Mouse (Mus musculus): ENCODE measurements around the gene Zbtb37. TPM values are rescaled to one million over a fixed set of nuclear protein-coding genes. Genes with fewer than 3 reads are reported as not detected.
"Not testable (repeated sequence)": the region's sequence is repeated elsewhere in the genome, so short reads cannot be mapped to it uniquely, and the experiment has no call there.

The Zbtb37 gene
- polyA plus RNA-seq, 1 experiment from 2014 or later = 9.3 TPM

DNA sequence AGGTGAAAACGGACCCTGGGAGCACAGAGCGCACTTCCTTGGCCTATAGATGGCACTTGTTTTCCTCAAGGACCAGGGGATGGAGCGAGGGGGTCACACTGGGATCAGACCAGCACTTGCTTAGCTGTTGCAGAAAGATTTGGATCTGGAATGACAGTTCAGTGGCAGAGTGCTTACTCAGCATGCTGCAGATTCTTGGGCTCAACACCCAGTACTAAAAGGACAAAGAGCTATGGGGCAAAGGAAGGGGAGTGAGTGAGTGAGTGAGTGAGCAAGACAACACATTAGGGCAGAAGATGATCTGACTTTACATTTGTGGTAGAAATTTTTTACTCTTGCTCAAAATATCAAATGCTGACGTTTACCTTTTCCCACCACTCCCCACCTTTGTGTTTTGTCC is 29.7 kb downstream of the Zbtb37 start:
- no peak for DNase-seq (ENCODE audit: low spot score)
- H3K9me3 ChIP-seq (ENCODE audit: control insufficient read depth, low read length) = no peaks in the 10 kb centered on the region
- no peak overlapping the region for H3K9ac ChIP-seq (ENCODE audit: low read length)
- WGBS = 67% methylated on average over 4 of the region's 4 CpGs
- no peak overlapping the region for H3K4me2 ChIP-seq (ENCODE audit: low read depth, severe bottlenecking)
- peaks cover 4% of the 10 kb centered on the region; the same call in 1 of the 2 replicates for H3K36me3 ChIP-seq (ENCODE audit: control insufficient read depth, insufficient read depth, low read length)
- no peak overlapping the region for H3K27ac ChIP-seq (replicated peaks; ENCODE audit: low read depth, low read length)
- no peaks in the 10 kb centered on the region for H3K27me3 ChIP-seq (ENCODE audit: control insufficient read depth, insufficient read depth, low read length)
- no peaks in the 10 kb centered on the region for H3K4me1 ChIP-seq (ENCODE audit: control insufficient read depth, insufficient read depth, low read length)
- ATAC-seq (ENCODE audit: insufficient number of reproducible peaks, low FRiP score, low TSS enrichment, low read depth) = no peak
- no peak overlapping the region for H3K4me3 ChIP-seq (ENCODE audit: low read depth, low read length)

DNA sequence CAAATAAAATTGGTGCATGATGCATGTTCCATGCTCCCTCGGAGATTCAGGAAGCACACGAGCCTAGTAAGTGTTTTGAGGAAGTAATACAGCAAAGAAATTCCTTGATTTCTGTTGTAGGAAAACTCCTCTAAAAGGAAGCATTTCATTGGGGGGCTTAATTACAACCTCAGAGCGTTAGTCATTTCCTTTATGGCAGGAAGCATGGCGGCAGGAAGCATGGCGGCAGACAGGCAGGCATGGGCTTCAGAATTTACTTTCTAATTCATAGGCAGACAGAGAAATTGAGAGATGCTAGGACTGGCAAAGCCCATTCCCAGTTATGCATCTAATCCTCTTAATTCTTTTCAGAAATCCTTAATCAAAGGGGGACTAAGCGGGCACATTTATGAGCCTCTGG is 40.8 kb downstream of the Zbtb37 start:
- DNase-seq (ENCODE audit: low spot score) (no peak), ATAC-seq (ENCODE audit: insufficient number of reproducible peaks, low FRiP score, low TSS enrichment, low read depth) (no peak)
- no peak overlapping the region for H3K4me2 ChIP-seq (ENCODE audit: low read depth, severe bottlenecking)
- H3K36me3 ChIP-seq (ENCODE audit: control insufficient read depth, insufficient read depth, low read length) = no peaks in the 10 kb centered on the region
- H3K4me3 ChIP-seq (ENCODE audit: low read depth, low read length) = no peak overlapping the region
- no peak overlapping the region for H3K27ac ChIP-seq (replicated peaks; ENCODE audit: low read depth, low read length)
- no peaks in the 10 kb centered on the region for H3K4me1 ChIP-seq (ENCODE audit: control insufficient read depth, insufficient read depth, low read length)
- no peaks in the 10 kb centered on the region for H3K27me3 ChIP-seq (ENCODE audit: control insufficient read depth, insufficient read depth, low read length)
- H3K9me3 ChIP-seq (ENCODE audit: control insufficient read depth, low read length) = no peaks in the 10 kb centered on the region
- 82% methylated on average over 6 of the region's 6 CpGs for WGBS
- no peak overlapping the region for H3K9ac ChIP-seq (ENCODE audit: low read length)

DNA sequence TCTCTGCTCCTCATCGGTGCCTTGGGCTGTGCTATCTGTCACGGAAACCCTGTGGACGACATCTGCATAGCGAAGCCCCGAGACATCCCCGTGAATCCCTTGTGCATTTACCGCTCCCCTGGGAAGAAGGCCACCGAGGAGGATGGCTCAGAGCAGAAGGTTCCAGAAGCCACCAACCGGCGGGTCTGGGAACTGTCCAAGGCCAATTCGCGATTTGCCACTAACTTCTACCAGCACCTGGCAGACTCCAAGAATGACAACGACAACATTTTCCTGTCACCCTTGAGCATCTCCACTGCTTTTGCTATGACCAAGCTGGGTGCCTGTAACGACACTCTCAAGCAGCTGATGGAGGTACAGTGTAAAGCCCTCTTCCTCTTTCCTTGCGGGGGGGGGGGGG is 45.3 kb downstream of the Zbtb37 start:
- Histone ChIP-seq H3K4me3 (ENCODE audit: low read depth, low read length) (no peak overlapping the region), H3K27ac (replicated peaks; ENCODE audit: low read depth, low read length) (no peak overlapping the region), H3K9me3 (ENCODE audit: control insufficient read depth, low read length) (no peaks in the 10 kb centered on the region), H3K36me3 (ENCODE audit: control insufficient read depth, insufficient read depth, low read length) (no peaks in the 10 kb centered on the region), H3K9ac (ENCODE audit: low read length) (no peak overlapping the region), H3K4me1 (ENCODE audit: control insufficient read depth, insufficient read depth, low read length) (no peaks in the 10 kb centered on the region), H3K4me2 (ENCODE audit: low read depth, severe bottlenecking) (no peak overlapping the region), H3K27me3 (ENCODE audit: control insufficient read depth, insufficient read depth, low read length) (no peaks in the 10 kb centered on the region)
- no peak for DNase-seq (ENCODE audit: low spot score)
- 89% methylated on average over 15 of the region's 15 CpGs for WGBS
- ATAC-seq (ENCODE audit: insufficient number of reproducible peaks, low FRiP score, low TSS enrichment, low read depth) = no peak

DNA sequence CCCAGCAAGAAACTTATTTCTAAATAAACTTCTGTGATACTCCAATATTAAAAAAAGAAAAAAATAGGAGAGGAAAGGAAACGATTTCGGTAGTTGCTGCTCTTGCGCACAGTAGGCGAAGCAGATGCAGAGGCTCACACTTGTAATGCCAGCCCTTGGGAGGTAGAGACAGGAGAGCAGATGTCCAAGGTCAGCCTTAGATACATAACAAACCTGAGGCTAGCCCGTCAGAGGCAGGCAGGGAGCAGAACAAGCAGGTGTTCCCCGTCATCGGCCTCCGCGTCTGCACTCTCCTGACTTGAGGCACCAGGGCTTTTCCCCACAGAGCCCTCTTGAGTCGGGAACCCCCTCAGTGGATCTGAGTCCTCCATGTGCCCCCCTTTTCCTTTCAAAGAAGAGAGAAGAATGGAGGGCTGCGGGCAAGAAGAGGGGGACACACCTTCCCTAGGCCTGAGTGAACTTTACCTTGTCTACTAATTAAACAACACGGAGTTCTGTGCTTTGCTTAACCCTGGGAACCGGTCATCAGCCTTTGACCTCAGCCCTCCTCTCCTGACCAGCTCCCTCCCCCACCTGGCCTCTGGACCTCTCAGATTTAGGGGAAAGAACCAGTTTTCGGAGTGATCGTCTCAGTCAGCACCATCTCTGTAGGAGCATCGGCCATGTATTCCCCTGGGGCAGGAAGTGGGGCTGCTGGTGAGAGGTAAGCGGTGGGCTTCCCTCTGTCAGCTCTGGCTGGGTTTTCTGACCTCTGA is 47.6 kb downstream of the Zbtb37 start:
- no peak overlapping the region for H3K27ac ChIP-seq (replicated peaks; ENCODE audit: low read depth, low read length)
- DNase-seq (ENCODE audit: low spot score) (no peak), ATAC-seq (ENCODE audit: insufficient number of reproducible peaks, low FRiP score, low TSS enrichment, low read depth) (no peak)
- no peaks in the 10 kb centered on the region for H3K27me3 ChIP-seq (ENCODE audit: control insufficient read depth, insufficient read depth, low read length)
- H3K4me3 ChIP-seq (ENCODE audit: low read depth, low read length) = no peak overlapping the region
- no peaks in the 10 kb centered on the region for H3K36me3 ChIP-seq (ENCODE audit: control insufficient read depth, insufficient read depth, low read length)
- no peak overlapping the region for H3K9ac ChIP-seq (ENCODE audit: low read length)
- H3K9me3 ChIP-seq (ENCODE audit: control insufficient read depth, low read length) = no peaks in the 10 kb centered on the region
- no peak overlapping the region for H3K4me2 ChIP-seq (ENCODE audit: low read depth, severe bottlenecking)
- H3K4me1 ChIP-seq (ENCODE audit: control insufficient read depth, insufficient read depth, low read length) = no peaks in the 10 kb centered on the region
- WGBS = 82% methylated on average over 17 of the region's 17 CpGs

DNA sequence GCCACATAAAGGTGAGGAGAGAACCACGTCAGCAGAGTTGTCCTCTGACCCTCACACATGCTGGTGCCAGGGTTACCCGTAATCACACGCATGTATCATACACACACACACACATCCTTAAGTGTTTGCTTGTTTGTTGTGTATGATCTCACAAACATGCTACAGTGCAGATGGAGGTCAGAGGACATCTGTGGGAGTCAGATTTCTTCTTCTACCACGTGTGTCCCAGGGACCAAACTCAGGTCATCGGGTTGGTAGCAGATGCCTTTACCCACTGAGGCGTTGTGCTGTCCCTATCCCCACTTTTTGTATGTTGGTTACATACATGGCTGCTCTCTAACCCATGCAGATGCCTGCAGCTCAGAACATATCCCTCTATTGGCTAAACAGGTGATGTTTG is 49.2 kb downstream of the Zbtb37 start:
- DNase-seq (ENCODE audit: low spot score) (no peak), ATAC-seq (ENCODE audit: insufficient number of reproducible peaks, low FRiP score, low TSS enrichment, low read depth) (no peak)
- Histone ChIP-seq H3K4me1 (ENCODE audit: control insufficient read depth, insufficient read depth, low read length) (no peaks in the 10 kb centered on the region), H3K4me3 (ENCODE audit: low read depth, low read length) (no peak overlapping the region), H3K9ac (ENCODE audit: low read length) (no peak overlapping the region), H3K9me3 (ENCODE audit: control insufficient read depth, low read length) (no peaks in the 10 kb centered on the region), H3K27ac (replicated peaks; ENCODE audit: low read depth, low read length) (no peak overlapping the region), H3K27me3 (ENCODE audit: control insufficient read depth, insufficient read depth, low read length) (no peaks in the 10 kb centered on the region), H3K36me3 (ENCODE audit: control insufficient read depth, insufficient read depth, low read length) (no peaks in the 10 kb centered on the region), H3K4me2 (ENCODE audit: low read depth, severe bottlenecking) (no peak overlapping the region)
- 83% methylated on average over 6 of the region's 6 CpGs for WGBS

DNA sequence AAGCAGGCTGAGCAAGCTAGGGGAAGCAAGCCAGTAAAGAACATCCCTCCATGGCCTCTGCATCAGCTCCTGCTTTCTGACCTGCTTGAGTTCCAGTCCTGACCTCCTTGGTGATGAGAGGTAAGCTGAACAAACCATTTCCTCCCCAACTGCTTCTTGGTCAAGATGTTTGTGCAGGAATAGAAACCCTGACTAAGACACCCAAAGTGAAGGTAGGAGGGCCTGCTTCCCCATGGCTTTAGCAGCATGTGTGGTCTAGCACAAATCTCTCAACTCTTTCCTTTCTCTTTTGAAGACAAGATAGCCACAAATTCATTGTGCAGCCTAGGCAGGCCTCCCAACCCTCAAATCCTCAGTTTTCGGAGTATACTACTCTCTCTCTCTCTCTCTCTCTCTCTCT is 49.9 kb downstream of the Zbtb37 start:
- not testable (repeated sequence) for H3K27ac ChIP-seq (replicated peaks; ENCODE audit: low read depth, low read length)
- WGBS = 93% methylated on average over 1 of the region's 1 CpGs

DNA sequence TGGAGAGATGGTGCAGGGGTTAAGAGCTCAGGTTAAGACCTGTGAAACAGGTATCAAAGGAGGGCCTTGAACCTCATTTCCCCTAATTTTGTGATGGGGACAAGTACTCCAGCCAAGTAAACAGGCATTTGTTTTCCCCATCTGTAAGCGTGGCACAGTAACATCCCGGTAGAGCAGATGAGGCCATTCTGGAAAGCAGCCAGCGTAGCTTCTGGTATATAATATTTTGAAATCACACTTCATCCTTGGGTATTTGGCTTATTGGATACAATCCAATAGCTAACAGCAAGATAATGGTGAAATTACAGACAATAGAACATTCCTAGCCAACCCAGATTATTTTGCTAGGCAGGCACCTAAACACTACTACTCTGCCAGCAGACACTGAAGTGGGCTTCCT is 51.8 kb downstream of the Zbtb37 start:
- Histone ChIP-seq H3K9me3 (ENCODE audit: control insufficient read depth, low read length) (no peaks in the 10 kb centered on the region), H3K36me3 (ENCODE audit: control insufficient read depth, insufficient read depth, low read length) (no peaks in the 10 kb centered on the region), H3K4me1 (ENCODE audit: control insufficient read depth, insufficient read depth, low read length) (no peaks in the 10 kb centered on the region), H3K4me3 (ENCODE audit: low read depth, low read length) (no peak overlapping the region), H3K27me3 (ENCODE audit: control insufficient read depth, insufficient read depth, low read length) (no peaks in the 10 kb centered on the region), H3K27ac (replicated peaks; ENCODE audit: low read depth, low read length) (no peak overlapping the region), H3K4me2 (ENCODE audit: low read depth, severe bottlenecking) (no peak overlapping the region), H3K9ac (ENCODE audit: low read length) (no peak overlapping the region)
- ATAC-seq (ENCODE audit: insufficient number of reproducible peaks, low FRiP score, low TSS enrichment, low read depth) (no peak), DNase-seq (ENCODE audit: low spot score) (no peak)
- 96% methylated on average over 3 of the region's 3 CpGs for WGBS

More for the DNA sequence above, 49.9 kb downstream of the Zbtb37 start:
- not testable (repeated sequence) for H3K4me2 ChIP-seq (ENCODE audit: low read depth, severe bottlenecking); H3K36me3 ChIP-seq (ENCODE audit: control insufficient read depth, insufficient read depth, low read length); H3K27me3 ChIP-seq (ENCODE audit: control insufficient read depth, insufficient read depth, low read length); H3K4me1 ChIP-seq (ENCODE audit: control insufficient read depth, insufficient read depth, low read length); ATAC-seq (ENCODE audit: insufficient number of reproducible peaks, low FRiP score, low TSS enrichment, low read depth); DNase-seq (ENCODE audit: low spot score); H3K9me3 ChIP-seq (ENCODE audit: control insufficient read depth, low read length); H3K9ac ChIP-seq (ENCODE audit: low read length); H3K4me3 ChIP-seq (ENCODE audit: low read depth, low read length)

DNA sequence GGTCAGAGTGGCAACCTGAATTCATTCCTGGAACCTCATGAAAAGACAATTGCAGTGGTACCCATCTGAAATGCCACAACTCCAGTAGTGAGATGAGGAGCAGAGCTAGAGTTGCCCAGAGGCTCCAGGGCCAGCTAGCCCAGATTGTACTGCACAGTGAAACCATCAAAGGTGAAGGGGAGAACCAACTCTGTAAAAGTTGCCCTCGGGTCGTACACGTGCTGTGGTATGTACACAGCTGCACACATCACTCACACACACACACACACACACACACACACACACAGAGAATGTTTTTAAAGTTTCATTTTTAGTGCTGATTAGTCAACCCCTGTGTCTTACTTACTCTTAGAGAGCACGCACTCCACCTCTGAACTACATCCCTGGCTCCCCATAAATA is 53.3 kb downstream of the Zbtb37 start:
- Histone ChIP-seq H3K4me1 (ENCODE audit: control insufficient read depth, insufficient read depth, low read length) (no peaks in the 10 kb centered on the region), H3K4me3 (ENCODE audit: low read depth, low read length) (no peak overlapping the region), H3K27me3 (ENCODE audit: control insufficient read depth, insufficient read depth, low read length) (no peaks in the 10 kb centered on the region), H3K27ac (replicated peaks; ENCODE audit: low read depth, low read length) (no peak overlapping the region), H3K4me2 (ENCODE audit: low read depth, severe bottlenecking) (no peak overlapping the region), H3K36me3 (ENCODE audit: control insufficient read depth, insufficient read depth, low read length) (no peaks in the 10 kb centered on the region), H3K9me3 (ENCODE audit: control insufficient read depth, low read length) (no peaks in the 10 kb centered on the region), H3K9ac (ENCODE audit: low read length) (no peak overlapping the region)
- DNase-seq (ENCODE audit: low spot score) (no peak), ATAC-seq (ENCODE audit: insufficient number of reproducible peaks, low FRiP score, low TSS enrichment, low read depth) (no peak)
- whole genome bisulfite sequencing = 89% methylated on average over 4 of the region's 4 CpGs
